ENCODE assay signal across 14 mouse cellular contexts in genomic region chr3:104991703-104992102, GRCm38 (mm10). TPM values are rescaled to one million over a fixed set of nuclear protein-coding genes. Genes with fewer than 3 reads are reported as not detected.
"Had no signal": no experiment of that assay in that cellular context is flagged by ENCODE, and none has a peak within 500 bp of the region (broad histone marks: within the 10 kb centered on the region; RNA-seq: fewer than 3 reads in every experiment).

No protein-coding gene starts in this region.

- H3K9ac ChIP-seq: limb, embryonic 13.5 days; liver, embryonic 14.5 days; lung, embryonic 15.5 days; midbrain, embryonic 12.5 days; neural tube, embryonic 12.5 days had no signal

- H3K27ac ChIP-seq: kidney, postnatal 0 days; layer of hippocampus, adult 2 months; limb, embryonic 13.5 days; liver, embryonic 14.5 days; lung, embryonic 15.5 days; midbrain, embryonic 12.5 days; neural tube, embryonic 12.5 days had no signal

- H3K4me1 ChIP-seq: midbrain, embryonic 12.5 days had no signal

- DNase-seq: kidney, adult 11 months; kidney, adult 9 months; left cerebral cortex, postnatal 4 days; thymus, adult 2 months; thymus, postnatal 25 days had no signal

- H3K9me3 ChIP-seq: limb, embryonic 13.5 days; lung, embryonic 15.5 days; midbrain, embryonic 12.5 days; neural tube, embryonic 12.5 days had no signal

- H3K27me3 ChIP-seq: limb, embryonic 13.5 days; lung, embryonic 15.5 days; neural tube, embryonic 12.5 days had no signal

- H3K4me2 ChIP-seq: limb, embryonic 13.5 days; midbrain, embryonic 12.5 days; neural tube, embryonic 12.5 days had no signal

- H3K36me3 ChIP-seq: limb, embryonic 13.5 days; lung, embryonic 15.5 days; midbrain, embryonic 12.5 days; neural tube, embryonic 12.5 days had no signal

- H3K4me3 ChIP-seq: layer of hippocampus, adult 2 months; limb, embryonic 13.5 days; lung, embryonic 15.5 days; midbrain, embryonic 12.5 days; neural tube, embryonic 12.5 days had no signal

RNA-seq across cellular contexts. Expression of gene Wnt2b, which starts 30.0 kb away (rescaled TPM):
- total RNA-seq: megakaryocyte-erythroid progenitor cell, adult 5-6 weeks; neutrophil, adult 5-6 weeks had no signal
